Mouse (Mus musculus) testis, adult 2 months (tissue): ENCODE results near the gene Pde4d.

ENCODE experiments used
- CTCF ChIP-seq: fragments of 200-500 bp; IDR thresholded peaks from 2 replicates; pipeline ENCODE4 v1.5.1; 2012; ENCODE audit warnings: low read depth, mild to moderate bottlenecking, inconsistent platforms, low read length, moderate library complexity; ENCODE audit not compliant: control insufficient read depth, insufficient read depth, insufficient replicate concordance
- POLR2A ChIP-seq: fragments of 200-500 bp; IDR thresholded peaks from 2 replicates; pipeline ENCODE4 v1.6.1; 2012; ENCODE audit warnings: low read depth, mild to moderate bottlenecking, inconsistent platforms, low read length, moderate library complexity; ENCODE audit not compliant: control insufficient read depth

DNA sequence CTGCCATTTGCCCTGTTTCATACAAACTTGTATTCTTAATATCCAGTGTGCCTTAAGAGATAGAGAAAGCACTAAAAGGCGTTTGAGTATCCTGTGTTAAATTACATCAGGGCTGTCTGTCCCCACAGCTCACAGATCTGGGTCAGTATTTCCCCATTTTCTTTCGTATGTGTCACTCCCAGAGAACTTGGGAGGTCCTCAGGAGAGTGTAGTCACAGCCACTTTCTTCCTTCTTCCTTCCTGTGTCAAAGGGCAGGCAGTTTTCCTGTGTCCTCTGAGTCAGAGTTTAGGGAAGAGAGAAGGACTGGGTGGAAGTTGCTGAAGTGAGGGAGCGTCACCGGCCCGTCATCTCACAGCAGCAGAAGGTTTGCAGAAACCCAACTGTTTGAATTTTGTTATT, 103.2 kb downstream of the Pde4d start:
- no peak for TF ChIP-seq POLR2A
- no peak for TF ChIP-seq CTCF
